Mouse (Mus musculus) testis, postnatal 10 days (tissue): Measurements from ENCODE around the gene Tmem131l.
A peak's percentile ranks its signal among the peaks of the same experiment; 100 is the strongest.

Experiments
- DNase-seq: peaks from one replicate; pipeline ENCODE4 v3.0.0; 2021; ENCODE audit warnings: low spot score

Tmem131l gene

DNA sequence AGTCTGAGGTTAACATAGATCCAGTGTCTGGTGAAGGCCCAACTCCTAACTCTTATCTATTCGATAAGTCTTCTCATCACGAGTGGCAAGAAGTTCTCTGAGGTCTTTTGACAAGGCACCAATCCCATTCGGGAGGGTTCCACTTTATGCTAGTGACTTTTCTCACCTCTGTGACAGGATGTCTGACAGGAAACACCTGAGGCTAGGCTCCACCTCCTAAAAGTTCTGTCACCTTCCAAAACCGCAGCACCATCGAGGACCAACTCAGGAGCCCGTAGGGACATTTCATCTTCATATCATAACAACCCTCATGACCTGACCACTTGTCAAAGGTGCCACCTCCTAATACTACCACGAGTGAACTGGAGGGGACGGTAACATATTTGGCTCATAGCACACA, 6.2 kb upstream of the Tmem131l start:
- no peak for DNase-seq

DNA sequence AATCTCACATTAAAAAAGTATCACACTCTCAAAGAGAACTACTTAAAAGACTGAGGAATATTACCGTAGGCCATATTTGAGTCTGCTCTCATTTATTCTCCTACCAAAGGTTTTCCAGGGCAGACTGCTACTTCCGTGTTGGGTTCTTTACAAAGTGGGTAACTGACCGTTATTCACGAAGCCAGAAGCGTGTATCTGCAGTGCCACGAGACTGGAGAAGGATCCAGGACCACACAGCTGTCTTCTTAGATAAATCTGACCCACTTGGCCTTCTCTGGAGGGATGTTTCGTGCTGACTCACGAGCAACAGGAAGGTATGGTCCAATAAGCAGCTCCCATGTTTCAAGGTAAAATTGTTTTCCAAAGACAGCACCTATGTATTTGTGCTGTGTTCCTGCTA, 1.8 kb upstream of the Tmem131l start:
- DNase-seq, result no peak

DNA sequence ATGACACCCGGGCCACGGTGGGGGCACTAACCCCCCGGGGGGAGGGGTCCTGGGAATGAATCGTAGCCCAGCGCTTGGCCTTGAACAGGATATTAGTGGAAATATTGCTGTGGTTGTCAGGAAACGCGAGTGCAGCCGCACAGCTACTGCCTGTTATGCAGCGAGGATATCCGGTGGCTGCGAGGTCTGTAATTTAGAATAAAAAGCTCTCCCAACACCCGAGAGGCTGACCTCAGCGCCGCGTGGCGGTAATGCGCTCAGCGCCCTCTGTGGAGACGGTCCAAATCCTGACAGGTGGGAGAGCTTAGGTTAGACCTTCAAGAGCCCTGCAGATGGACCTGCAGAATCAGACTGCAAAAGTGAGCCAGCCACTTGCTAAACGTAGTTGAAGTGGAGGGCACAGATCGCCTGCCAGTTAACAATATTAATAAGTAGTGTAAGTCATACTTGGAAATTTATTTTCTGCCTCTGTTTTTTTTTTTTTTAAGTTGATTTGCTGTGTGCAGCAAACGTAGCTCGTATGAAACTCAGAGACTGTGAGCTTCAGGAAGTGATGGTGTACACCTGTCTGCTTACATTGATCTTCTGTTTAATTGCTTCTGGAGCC, 604 bp upstream of the Tmem131l start:
- no peak for DNase-seq

DNA sequence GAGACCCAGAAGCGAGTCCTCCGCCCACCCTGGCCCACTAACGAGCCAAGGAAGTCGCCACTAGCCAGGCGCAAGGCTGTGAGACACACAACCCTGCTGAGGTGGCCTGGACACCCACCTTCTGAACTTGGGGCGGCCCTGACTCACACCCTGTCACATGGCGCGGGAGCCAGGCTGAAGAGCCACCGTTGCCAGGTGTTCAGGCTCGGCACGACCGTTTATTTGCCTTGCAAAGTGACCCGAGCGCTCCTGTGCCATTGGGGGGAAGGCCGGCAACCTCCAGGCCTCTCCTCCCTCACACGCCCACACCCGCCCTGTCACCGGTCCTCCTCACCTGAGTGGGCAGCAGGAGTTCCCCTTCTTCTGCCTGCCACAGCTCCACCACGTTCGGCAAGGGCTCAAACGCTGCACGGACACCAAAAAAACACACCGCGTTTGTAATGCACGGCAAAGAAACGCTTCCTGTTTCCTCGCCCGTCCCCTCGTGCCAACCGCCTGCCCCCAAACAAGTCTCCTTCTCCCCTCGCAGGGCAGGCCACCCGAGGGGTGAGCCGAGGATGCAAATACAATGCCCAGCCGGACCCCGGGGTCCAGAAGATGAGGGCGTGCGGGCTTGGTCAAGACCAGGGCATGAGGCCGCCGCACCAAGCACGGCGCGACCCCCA, 862 bp downstream of the Tmem131l start:
- peak; percentile 61 for DNase-seq

DNA sequence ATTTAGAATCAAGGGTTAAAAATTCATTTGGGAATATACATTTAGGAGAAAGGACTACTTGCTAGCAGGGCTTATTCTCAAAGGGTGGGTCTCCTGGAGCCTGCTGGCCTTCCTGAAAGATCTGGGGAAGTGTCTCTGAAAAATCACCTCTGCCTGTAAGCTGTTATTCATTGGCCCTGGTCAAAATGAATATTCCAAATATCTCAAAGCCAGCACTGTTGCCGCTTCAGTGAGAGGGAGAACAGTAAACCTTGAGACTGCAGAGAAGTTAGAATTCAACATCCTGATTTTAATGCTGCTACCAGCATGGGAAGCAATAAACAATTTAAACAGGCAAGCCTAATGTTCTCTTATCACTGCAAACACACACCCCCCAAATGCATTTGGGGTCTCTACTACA, 1.8 kb downstream of the Tmem131l start:
- DNase-seq, result no peak

DNA sequence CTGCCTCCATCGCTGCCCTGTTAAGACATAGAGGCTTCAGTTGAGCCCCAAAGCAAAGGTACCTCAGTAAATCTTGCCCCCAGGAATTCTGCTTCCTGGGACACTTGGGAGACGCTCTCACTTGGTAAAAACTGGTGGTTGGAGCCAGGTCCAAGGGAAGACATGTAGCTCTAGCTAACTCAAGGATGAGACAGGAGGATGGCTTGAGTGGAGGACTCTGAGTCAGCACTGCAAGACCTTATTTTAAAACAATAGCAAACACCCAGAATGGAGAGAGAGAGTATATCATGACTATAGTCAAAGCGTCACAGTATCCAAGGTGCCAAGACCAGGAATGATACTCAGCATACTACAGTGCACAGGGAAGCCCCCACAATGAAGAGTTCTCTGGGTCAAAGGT, 2.4 kb downstream of the Tmem131l start:
- no peak for DNase-seq

DNA sequence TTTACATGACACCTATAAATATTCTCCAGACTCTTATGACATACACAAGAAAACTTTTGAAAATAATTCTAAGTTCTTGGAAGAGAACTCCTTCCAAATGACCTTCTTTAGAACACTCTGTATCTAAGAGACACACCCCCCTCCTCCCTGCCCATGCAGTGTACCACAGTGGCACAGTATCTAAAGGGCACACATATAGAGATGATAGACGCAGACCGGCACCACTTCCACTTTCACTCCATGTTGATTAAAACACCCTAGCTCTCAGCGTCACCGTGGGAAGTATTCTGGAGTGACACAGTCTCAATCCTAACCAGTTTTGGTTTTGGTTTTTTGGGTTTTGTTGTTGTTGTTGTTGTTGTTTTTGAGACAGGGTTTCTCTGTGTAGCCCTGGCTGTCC, 3.1 kb downstream of the Tmem131l start:
- DNase-seq, result no peak

DNA sequence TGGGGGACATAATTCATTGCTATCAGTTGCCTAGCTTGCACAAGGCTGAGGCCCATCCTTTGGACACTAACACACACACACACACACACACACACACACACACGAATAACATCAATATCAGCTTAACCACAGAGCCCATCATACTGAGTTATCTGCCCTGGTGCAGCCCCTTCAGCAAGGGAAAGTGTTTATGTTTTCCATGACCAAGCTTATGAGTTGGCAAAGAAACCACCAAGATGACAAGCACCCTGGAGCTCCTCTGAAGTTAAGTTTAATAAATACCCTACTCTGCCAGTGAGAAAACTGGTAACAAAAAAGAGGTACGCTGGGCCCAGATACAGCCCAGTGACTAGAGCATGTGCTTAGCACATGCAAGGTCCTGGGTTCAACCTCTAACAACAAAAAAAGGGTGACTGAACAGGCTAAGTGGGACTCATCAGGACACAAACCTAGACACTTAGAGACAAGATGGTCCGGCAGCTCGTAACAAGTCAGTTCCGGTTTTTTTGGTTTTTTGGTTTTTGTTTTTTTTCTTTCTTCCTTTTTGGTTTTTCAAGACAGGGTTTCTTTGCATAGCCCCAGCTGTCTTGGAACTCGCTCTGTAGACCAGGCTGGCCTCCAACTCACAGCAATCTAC, 4.1 kb downstream of the Tmem131l start:
- no peak for DNase-seq

DNA sequence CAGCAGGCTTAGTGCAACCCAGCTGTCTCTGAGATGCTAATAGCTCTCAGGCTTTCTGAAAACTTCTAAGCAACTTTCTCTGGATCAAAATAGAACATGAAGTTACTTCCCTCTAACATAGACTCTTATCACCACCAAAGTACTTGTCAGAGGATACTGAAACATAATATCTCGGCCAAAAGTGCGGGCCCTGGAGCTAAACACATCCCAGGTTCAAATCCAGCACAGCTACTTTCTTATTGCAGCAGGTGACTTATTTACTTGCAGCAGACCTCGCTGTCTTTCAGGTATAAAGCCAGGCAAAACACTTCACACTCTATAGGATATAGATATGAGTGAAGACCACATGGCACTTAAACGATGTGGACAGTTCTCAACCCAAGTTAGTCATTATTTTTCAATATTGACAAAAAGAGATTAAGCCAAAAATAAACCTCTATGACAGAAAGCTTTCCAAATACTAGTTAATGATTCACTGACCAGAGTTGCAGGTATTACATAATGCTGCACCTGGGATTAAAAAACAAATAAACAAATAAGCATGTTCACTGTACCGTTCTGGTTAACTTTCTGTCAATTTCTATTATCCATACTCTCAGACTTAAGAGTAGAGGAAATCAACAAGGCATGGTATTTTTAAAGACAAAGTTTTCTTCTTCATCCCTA, 5.7 kb downstream of the Tmem131l start:
- DNase-seq, result no peak

DNA sequence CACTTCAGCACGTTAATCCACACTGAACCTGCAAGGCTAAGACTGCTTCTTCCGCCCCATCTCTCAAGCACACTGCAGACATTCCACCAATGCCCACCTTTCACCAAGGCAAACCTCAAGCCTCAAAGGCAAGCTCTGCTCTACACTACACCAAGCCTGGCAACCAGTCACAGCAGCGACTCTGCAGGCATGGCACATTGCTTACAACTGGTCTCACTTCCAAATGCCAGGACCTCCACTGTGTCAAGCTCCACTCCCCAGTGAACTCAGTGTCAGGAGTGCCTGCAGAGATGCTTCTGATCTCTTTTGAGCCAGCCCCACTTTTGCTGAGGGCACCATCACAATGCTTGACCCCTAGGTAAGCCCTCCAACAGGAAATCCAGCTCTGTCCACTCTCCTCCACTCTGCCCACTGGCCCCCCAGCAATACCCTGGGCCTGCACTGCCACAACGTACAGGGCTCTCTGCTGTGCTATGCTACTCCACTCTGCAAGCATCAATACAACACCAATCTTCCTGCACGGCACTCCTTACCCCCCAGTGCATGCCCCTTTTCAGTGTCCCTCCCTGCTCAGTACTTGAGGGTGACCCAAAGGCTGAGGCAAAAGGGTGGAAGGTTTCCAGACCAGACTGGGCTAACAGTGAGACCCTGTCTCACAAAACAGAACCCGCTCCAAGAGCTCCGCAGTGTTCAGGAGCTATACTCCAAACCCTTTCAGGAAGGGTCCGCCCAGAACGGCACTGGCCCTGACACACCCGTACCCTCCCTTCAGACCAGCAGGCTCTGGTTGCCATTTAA, 6.8 kb downstream of the Tmem131l start:
- DNase-seq, result no peak

DNA sequence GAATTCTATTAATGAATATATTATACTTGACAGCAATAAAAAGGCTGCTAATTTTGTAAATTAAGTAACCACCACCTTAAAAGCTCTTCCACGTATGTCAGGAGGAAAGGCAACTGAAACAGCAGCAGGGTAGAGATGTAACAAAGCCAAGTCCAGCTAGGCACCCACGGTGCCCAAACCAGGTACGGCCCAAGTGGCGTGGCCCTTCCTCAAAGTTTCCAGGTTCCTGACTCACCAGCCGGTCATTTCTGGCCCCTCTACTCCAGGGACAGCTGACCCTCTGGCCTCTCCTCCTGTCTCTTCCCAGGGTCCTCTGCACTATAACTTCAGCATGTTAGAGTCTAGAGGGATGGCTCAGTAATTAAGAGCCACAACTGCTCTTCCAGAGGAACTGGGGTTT, 7.6 kb downstream of the Tmem131l start:
- DNase-seq, result no peak

DNA sequence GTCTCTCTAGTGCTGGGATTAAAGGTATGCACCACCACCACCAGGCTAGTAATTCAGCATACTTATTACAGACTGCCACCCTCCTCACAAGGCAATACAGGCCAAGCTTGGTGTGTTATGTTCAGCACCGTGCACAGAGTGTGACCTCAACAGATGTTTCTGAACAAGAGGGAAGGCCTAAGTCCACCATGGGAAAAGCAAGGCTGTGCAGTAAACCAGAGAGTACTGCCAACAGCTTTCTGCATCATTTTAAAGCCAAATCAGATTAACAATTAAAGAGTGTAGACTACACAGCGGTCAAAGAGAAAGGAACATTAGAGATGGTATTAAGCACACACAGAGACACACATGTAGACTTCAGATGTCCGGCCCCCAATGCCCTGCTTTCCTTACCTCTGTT, 8.8 kb downstream of the Tmem131l start:
- DNase-seq, result no peak

DNA sequence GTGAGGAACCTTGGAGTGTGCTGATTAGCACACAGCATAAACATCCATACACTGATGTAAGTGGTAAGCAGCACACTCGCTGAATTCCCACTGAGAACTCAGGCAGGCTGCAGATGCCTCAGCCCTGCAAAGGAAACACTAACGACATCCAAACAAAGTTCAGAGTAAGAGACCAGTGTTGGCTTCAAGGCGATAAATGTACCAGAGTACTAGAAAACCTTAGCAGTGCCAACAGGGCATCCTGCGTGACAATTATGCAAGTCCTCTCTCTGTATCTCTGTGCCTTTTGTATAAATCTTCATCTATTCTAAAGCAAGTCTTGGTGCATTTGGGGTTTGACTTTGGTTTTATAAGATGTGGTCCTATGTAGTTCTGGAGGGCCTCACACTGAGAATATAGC, 11.0 kb downstream of the Tmem131l start:
- no peak for DNase-seq

DNA sequence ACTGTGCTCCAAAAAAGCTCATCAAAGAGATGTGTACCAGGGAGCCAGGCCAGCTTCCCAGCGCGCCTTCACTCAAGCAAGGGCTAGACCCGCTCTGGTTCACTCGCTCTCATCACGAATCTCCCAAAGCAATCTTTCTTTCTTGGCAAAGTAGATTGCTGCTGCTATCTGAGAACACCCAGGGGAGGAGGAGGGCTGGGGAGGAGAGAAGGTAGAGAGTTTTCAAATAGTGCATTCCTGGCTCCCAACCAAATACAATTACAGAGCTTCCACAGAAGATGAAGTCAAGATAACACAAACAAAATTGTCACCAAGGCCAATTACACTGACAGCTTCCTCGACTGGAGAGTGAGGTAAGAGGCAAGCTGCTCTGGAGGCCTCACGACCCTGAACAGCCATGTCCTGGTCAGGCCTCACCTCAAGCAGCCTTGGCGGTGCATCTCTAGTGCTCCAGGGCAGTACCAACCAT, 12.2 kb downstream of the Tmem131l start:
- no peak for DNase-seq

DNA sequence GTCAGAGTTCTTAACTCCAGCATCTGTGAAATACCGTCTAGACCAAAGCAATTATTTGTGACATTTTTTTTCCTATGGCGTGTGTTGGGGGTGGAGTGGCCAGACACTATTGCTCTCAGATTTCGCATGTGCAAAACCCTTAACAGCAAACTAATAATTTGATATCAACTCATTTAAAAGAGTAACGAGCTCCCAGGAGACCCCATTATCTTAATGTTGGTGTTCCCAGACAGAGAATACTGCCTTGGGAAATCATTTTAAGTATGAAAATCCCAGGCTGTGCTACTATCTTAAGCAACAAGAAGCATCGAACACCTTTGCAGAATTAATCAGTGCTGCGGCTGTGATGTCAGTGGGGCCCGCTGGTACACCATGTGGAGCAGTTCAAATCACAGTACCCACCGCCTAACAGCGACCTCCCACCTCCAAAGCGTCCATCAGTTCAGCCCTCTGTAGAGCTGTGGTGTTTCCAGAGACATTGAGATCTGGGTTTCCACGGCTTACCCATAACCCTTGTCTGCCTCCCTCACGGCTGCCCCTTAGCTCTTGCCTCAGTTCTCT, 15.4 kb downstream of the Tmem131l start:
- no peak for DNase-seq

DNA sequence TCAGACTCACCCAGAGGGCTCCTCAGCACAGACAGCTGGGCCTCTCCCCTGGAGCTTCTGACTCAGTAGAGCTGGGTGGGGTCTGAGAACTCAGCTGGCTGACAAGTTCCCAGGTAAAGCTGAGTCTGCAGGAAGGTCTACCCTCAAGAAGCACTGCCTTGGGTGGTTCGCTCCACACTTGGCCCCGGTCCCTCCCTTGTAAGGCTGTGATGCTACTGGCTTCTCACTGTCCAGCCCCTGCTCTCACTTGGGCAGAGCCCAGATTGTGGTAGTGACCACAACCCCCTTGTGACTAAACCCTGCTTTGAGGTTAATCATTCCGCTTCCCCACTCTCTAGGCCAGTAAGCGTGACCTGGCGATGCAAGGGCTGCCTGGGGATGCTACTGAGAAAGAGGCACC, 17.3 kb downstream of the Tmem131l start:
- DNase-seq, result no peak

DNA sequence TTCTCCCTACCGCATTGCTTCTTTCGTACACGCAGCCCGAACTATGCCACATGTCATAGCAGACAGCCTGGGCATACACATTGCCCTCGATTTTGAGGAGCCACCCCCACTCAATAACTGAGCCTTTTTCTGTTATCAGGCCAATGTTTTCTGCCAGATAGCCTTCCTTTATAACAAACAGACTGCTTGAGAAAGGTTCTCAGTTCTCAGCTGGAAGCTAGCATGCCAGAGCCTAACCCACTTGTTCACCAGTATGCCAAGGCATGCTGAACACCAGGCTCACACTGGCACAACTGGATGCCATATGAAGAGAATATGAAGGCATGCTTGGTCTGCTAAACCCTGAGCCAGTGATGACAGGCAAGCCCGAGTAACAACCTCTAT, 17.8 kb downstream of the Tmem131l start:
- DNase-seq, result no peak

DNA sequence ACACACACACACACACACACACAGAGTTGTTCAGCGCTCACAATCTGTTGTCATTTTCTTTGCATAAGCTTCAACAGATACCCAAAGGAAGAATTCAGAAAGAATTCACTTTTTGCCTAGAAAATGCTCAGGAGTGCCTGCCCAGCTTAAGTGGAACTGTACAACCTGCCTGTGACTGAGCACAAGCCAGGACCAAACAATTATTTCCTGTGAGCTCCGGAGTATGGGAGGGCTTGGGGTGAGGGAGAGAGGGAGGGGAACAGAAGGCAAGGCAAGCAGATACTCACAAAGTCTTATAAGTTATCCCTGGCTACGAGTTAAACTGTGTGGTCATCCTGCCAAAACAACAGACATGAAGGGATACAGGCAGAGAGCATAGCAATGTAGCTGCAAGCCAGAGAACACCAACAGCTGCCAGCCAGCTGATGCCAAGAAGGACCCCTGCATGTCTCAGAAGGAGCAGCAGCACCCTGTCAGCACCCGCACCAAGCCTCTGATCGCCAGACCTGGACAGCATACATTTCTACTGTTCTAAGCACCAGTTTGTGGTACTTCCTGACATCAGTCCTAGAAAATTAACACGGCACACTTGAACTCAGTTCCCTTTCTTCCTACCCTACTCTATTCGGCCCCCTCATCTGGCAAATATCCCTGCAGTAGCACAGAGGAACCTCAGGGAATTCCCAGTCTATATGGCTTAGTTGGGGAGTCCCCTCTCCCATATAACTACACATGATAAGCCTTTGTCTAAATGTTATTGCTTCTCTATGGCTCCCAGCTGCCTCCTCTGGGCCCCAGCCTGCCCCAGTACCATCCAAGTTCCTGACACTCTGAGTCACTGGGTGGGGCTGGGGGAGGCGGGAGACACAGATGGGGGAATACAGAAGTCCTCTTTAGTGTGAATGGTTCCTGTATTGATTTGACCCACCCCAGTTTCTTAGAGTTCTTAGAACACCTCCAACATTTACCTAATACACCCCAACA, 18.5 kb downstream of the Tmem131l start:
- no peak for DNase-seq

DNA sequence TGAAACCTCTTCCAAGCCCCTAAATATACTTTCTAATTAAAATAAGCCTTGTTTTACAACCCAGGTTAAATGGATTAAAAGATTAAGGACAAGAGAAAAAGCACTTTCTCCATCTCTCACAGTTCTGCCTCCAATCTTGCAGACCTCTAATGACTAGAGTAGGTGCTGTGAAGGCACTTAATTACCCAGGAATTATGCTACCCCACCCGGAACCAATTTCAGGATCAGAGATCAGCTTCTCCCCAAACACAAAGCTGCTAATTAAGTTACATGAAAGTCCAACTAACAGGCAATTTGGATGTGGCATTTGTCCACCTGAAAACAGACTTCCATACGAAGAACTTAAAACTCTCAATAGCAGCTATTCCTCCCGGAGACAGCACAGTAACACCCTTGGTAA, 19.4 kb downstream of the Tmem131l start:
- DNase-seq, result no peak

DNA sequence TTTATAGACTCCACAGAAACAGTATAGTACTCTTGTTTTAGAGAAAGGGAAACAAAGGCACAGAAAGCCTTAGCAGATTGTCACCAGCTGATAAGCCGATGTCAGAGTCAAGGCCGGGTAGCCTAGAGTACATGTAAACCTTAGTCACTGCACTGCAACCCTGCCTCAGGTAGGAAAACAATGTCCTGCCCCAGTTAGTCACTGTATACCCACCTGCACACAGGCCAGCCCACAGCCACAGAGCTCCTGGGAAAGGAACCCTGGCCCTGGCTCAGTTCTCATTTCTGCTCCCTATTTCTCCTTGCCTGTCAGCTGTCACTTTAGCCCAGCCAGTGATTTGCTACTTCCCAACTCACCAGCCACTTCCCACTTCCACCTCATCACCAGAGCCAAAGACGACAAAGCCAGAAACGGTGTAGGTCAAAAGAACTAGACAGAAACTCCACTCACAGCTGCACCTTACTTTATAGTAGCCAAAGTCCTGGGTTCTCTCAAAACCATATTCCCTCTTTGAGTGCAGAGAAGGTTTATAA, 24.4 kb downstream of the Tmem131l start:
- no peak for DNase-seq
